Mouse (Mus musculus): Measurements from ENCODE around the gene Olfr1264. TPM values are rescaled to one million over a fixed set of nuclear protein-coding genes. Genes with fewer than 3 reads are reported as not detected.

Olfr1264 gene
- polyA plus RNA-seq, 1 experiment from 2014 or later: not detected

Other genes with a start within 250 kb of the Olfr1264 start
- gene Olfr1254, start 232.0 kb downstream of the Olfr1264 start, polyA plus RNA-seq (2014; fragmentation: Nextera tagmentation; extraction: Ambion mirVana): not detected in 2 replicates
- gene Olfr1255, start 213.5 kb downstream of the Olfr1264 start, polyA plus RNA-seq (2014; fragmentation: Nextera tagmentation; extraction: Ambion mirVana): not detected in 2 replicates
- gene Olfr1256, start 184.0 kb downstream of the Olfr1264 start, polyA plus RNA-seq (2014; fragmentation: Nextera tagmentation; extraction: Ambion mirVana): not detected in 2 replicates
- gene Olfr48, start 177.4 kb downstream of the Olfr1264 start, polyA plus RNA-seq (2014; fragmentation: Nextera tagmentation; extraction: Ambion mirVana): not detected in 2 replicates
- not detected in 2 replicates for gene Olfr1257, start 147.1 kb downstream of the Olfr1264 start, polyA plus RNA-seq (2014; fragmentation: Nextera tagmentation; extraction: Ambion mirVana)
- gene Olfr1258, start 98.3 kb downstream of the Olfr1264 start, polyA plus RNA-seq (2014; fragmentation: Nextera tagmentation; extraction: Ambion mirVana): not detected in 2 replicates
- not detected in 2 replicates for gene Olfr1259, start 76.9 kb downstream of the Olfr1264 start, polyA plus RNA-seq (2014; fragmentation: Nextera tagmentation; extraction: Ambion mirVana)
- gene Olfr1260, start 51.2 kb downstream of the Olfr1264 start, polyA plus RNA-seq (2014; fragmentation: Nextera tagmentation; extraction: Ambion mirVana): not detected in 2 replicates
- gene Olfr1261, start 34.4 kb downstream of the Olfr1264 start, polyA plus RNA-seq (2014; fragmentation: Nextera tagmentation; extraction: Ambion mirVana): not detected in 2 replicates
- gene Olfr1262, start 25.4 kb downstream of the Olfr1264 start, polyA plus RNA-seq (2014; fragmentation: Nextera tagmentation; extraction: Ambion mirVana): not detected in 2 replicates
- not detected in 2 replicates for gene Olfr1263, start 13.4 kb downstream of the Olfr1264 start, polyA plus RNA-seq (2014; fragmentation: Nextera tagmentation; extraction: Ambion mirVana)
- gene Olfr1265, start 9.8 kb upstream of the Olfr1264 start, polyA plus RNA-seq (2014; fragmentation: Nextera tagmentation; extraction: Ambion mirVana): not detected in 2 replicates
- gene Olfr140, start 38.0 kb upstream of the Olfr1264 start, polyA plus RNA-seq (2014; fragmentation: Nextera tagmentation; extraction: Ambion mirVana): not detected in 2 replicates
- gene Olfr1269, start 95.8 kb upstream of the Olfr1264 start, polyA plus RNA-seq (2014; fragmentation: Nextera tagmentation; extraction: Ambion mirVana): not detected in 2 replicates
- not detected in 2 replicates for gene Olfr32, start 116.7 kb upstream of the Olfr1264 start, polyA plus RNA-seq (2014; fragmentation: Nextera tagmentation; extraction: Ambion mirVana)
- not detected in 2 replicates for gene Olfr1270, start 127.5 kb upstream of the Olfr1264 start, polyA plus RNA-seq (2014; fragmentation: Nextera tagmentation; extraction: Ambion mirVana)
- gene Olfr1506, start 198.9 kb upstream of the Olfr1264 start, polyA plus RNA-seq (2014; fragmentation: Nextera tagmentation; extraction: Ambion mirVana): not detected in 2 replicates
- gene Olfr142, start 232.0 kb upstream of the Olfr1264 start, polyA plus RNA-seq (2014; fragmentation: Nextera tagmentation; extraction: Ambion mirVana): not detected in 2 replicates
- not detected in 2 replicates for gene Olfr1271, start 245.5 kb upstream of the Olfr1264 start, polyA plus RNA-seq (2014; fragmentation: Nextera tagmentation; extraction: Ambion mirVana)

All from forebrain, embryonic 14.5 days (tissue).